Mouse (Mus musculus) liver, embryonic 16.5 days (tissue): ENCODE measurements at regions not wholly inside any gene's neighbourhood (a gene's known extent, or its start where the extent isn't known, plus 50 kb on each side); places are given as distances from the start of the nearest gene placed in this dataset.

Source experiments
- ATAC-seq: fragments of 200-750 bp; cut with Nextera tagmentation; 2 replicates; pipeline ENCODE4 v1.8.0; 2017; ENCODE audit warnings: low read depth, mild to moderate bottlenecking, moderate number of reproducible peaks, moderate library complexity
- H3K27ac ChIP-seq: fragments of 300-500 bp; sonication (generic); 2 replicates; pipeline ENCODE4 v1.5.1; 2014; ENCODE audit warnings: mild to moderate bottlenecking, low read length
- H3K27me3 ChIP-seq: fragments of 300-500 bp; sonication (generic); 2 replicates; pipeline ENCODE4 v1.6.1; 2014; ENCODE audit warnings: low read depth, low read length, mixed read lengths; ENCODE audit not compliant: control insufficient read depth, insufficient read depth
- H3K36me3 ChIP-seq: fragments of 300-500 bp; sonication (generic); 2 replicates; pipeline ENCODE4 v1.6.1; 2014; ENCODE audit warnings: mild to moderate bottlenecking; ENCODE audit not compliant: control insufficient read depth, insufficient read depth
- H3K4me1 ChIP-seq: fragments of 300-500 bp; sonication (generic); 2 replicates; pipeline ENCODE4 v1.6.1; 2014; ENCODE audit warnings: low read depth, low read length, mixed read lengths; ENCODE audit not compliant: control insufficient read depth
- H3K4me2 ChIP-seq: fragments of 300-500 bp; sonication (generic); 2 replicates; pipeline ENCODE4 v1.6.1; 2014; ENCODE audit warnings: low read depth, low read length, mixed read lengths
- H3K4me3 ChIP-seq: fragments of 300-500 bp; sonication (generic); 2 replicates; pipeline ENCODE4 v1.5.1; 2014; ENCODE audit warnings: low read depth, mild to moderate bottlenecking, low read length
- H3K9ac ChIP-seq: fragments of 300-500 bp; sonication (generic); 2 replicates; pipeline ENCODE4 v1.6.1; 2014; ENCODE audit warnings: low read depth, low read length
- H3K9me3 ChIP-seq: fragments of 300-500 bp; sonication (generic); replicated peaks from 2 replicates; pipeline ENCODE4 v1.6.1; 2016; ENCODE audit warnings: low read length; ENCODE audit not compliant: control insufficient read depth
- WGBS: fragments of 180-500 bp; shearing (Covaris S2); extraction: QIAGEN DNeasy Blood & Tissue Kit; methylation state at CpG from one replicate; pipeline ENCODE4 v1.1.7; 2014; ENCODE audit not compliant: insufficient replicate concordance; 5-methylcytosine and 5-hydroxymethylcytosine counted together

DNA sequence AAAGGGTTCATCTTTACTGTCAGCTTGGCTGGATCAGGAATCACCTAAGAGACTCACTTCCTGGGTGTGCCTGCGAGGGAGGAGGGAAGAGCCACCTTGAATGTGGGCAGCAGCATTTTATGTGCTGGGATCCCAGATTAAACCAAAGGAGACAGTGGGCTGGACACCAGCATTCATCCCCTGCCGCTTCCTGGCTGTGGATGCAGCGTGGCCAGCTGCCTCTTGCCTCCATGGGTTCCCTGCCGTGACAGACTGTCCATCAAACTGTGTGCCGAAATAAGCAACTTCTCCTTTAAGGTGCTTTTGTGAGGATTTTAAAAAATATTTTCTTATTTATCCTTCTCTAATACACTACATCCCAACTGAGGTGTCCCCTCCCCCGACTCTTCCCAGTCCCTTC is 55.4 kb upstream of the Cdh4 start:
- Histone ChIP-seq H3K27ac (no peak overlapping the region), H3K4me1 (no peaks in the 10 kb centered on the region), H3K4me3 (no peak overlapping the region), H3K4me2 (no peak overlapping the region), H3K36me3 (no peaks in the 10 kb centered on the region), H3K9me3 (no peaks in the 10 kb centered on the region; the same call in 1 of the 2 replicates), H3K27me3 (no peaks in the 10 kb centered on the region), H3K9ac (no peak overlapping the region)
- 67% methylated on average over 6 of the region's 6 CpGs for WGBS
- no peak for ATAC-seq

DNA sequence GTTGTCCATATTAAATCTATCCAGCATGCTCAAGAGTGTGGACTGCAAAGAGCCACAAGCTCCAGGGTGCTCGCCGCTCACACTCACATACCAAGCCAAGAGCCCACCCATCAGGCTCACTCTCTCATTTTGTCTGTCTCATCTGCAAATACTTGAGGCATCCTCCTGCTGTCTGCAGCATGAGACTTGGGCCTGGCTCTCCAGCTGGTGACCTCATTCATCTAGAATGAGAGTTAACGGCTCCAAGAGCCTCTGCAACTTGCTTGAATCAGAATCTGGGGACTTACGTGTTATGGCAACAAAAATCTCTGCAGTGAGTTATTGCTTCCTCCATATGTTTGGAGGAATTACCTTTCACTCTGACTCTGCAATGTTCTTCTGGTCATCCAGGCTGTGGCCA is 51.7 kb upstream of the Cdh4 start:
- Histone ChIP-seq H3K27me3 (no peaks in the 10 kb centered on the region), H3K4me3 (no peak overlapping the region), H3K9ac (no peak overlapping the region), H3K36me3 (no peaks in the 10 kb centered on the region), H3K27ac (no peak overlapping the region), H3K4me2 (no peak overlapping the region), H3K9me3 (no peaks in the 10 kb centered on the region), H3K4me1 (no peaks in the 10 kb centered on the region)
- ATAC-seq: no peak
- 42% methylated on average over 4 of the region's 4 CpGs for WGBS

DNA sequence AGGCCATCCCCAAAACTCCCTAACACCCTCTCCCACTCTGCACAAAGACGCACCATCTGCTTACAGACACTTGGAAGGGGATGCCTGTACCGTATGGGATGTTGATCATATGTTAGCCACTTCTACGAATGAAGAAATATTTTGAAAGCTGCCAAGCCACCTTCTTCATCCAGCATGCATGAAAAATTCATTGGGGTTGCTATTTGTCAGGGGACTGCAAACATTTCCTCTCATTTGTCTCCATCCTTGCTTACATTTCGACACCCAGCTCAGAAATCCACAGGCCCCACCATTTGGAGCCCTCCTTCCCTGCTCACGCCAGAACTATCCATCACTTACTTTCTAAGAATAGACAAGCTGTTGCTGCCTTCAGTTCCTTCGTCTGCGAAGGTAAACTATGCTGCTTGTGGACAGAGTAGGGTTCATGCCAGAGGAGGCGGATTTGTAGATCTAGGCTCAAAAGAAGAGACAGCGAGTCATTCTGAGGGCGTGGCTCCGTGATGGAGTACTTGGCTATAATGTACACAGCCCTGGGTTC is 51.2 kb upstream of the Cdh4 start:
- H3K4me1 ChIP-seq: no peaks in the 10 kb centered on the region
- 55% methylated on average over 11 of the region's 11 CpGs for WGBS
- no peaks in the 10 kb centered on the region for H3K9me3 ChIP-seq
- H3K9ac ChIP-seq: no peak overlapping the region
- H3K36me3 ChIP-seq: no peaks in the 10 kb centered on the region
- H3K27me3 ChIP-seq: no peaks in the 10 kb centered on the region
- no peak for ATAC-seq
- no peak overlapping the region for H3K4me2 ChIP-seq
- no peak overlapping the region for H3K4me3 ChIP-seq
- H3K27ac ChIP-seq: no peak overlapping the region
